8 mouse cellular contexts compared by ENCODE assay signal in genomic region chr16:90809975-90810715, GRCm38 (mm10). TPM values are rescaled to one million over a fixed set of nuclear protein-coding genes. Genes with fewer than 3 reads are reported as not detected.
DNase-seq lines count a peak whose midpoint lies in the region; ATAC-seq lines count a peak whose summit lies in the region.

Gene Urb1, minus strand, starts transcription at chr16:90810413.

- peak; percentile 99 for DNase-seq in CD4-positive, CD25-positive, alpha-beta regulatory T cell, adult 2 months (ENCODE audit: low read depth, low spot score)
- peak; percentile 39 for DNase-seq in fat pad, adult 2 months (ENCODE audit: extremely low read depth, low read depth, low spot score)
- DNase-seq in kidney, postnatal 14 days, result peak; percentile 98
- DNase-seq in liver, embryonic 13.5 days, result peak; percentile 95
- DNase-seq in neural tube, embryonic 10.5 days (ENCODE audit: extremely low spot score, low spot score), result peak; percentile 100

- peaks cover 4% of the 10 kb centered on the region for H3K36me3 ChIP-seq in heart, embryonic 14.5 days (ENCODE audit: control insufficient read depth, insufficient read depth, low read length)
- H3K36me3 ChIP-seq in liver, embryonic 13.5 days, result peaks cover 6% of the 10 kb centered on the region; the same call in 1 of the 2 replicates
- no peaks in the 10 kb centered on the region for H3K36me3 ChIP-seq in stomach, embryonic 16.5 days (ENCODE audit: control insufficient read depth, insufficient read depth, low read length)

- H3K4me3 ChIP-seq in brown adipose tissue, adult 24 weeks (ENCODE audit: insufficient read depth, low read depth, low read length), result peak within 1 kb of the TSS; percentile 86
- peak within 1 kb of the TSS; percentile 91 to 93 for H3K4me3 ChIP-seq in heart, embryonic 14.5 days (ENCODE audit: control insufficient read depth in 1 of 2, insufficient read depth in 1 of 2, low read depth in 1 of 2, low read length in 2 of 2)
- peak within 1 kb of the TSS; percentile 89 for H3K4me3 ChIP-seq in liver, embryonic 13.5 days (replicated peaks)
- H3K4me3 ChIP-seq in stomach, embryonic 16.5 days (replicated peaks; ENCODE audit: low read length), result peak within 1 kb of the TSS; percentile 80

- H3K4me2 ChIP-seq in heart, embryonic 14.5 days (ENCODE audit: low read length), result peak within 1 kb of the TSS; percentile 85
- peak within 1 kb of the TSS; percentile 93 for H3K4me2 ChIP-seq in liver, embryonic 13.5 days
- peak within 1 kb of the TSS; percentile 63 for H3K4me2 ChIP-seq in stomach, embryonic 16.5 days (ENCODE audit: low read depth, low read length)

- ATAC-seq in heart, embryonic 14.5 days (ENCODE audit: insufficient number of reproducible peaks, insufficient read depth, low FRiP score, low read depth), result peak; percentile 90
- peak; percentile 90 for ATAC-seq in liver, embryonic 13.5 days (ENCODE audit: low read depth)
- ATAC-seq in stomach, embryonic 16.5 days (ENCODE audit: insufficient read depth, low FRiP score), result peak; percentile 98

- peak within 1 kb of the TSS; percentile 80 for H3K9ac ChIP-seq in heart, embryonic 14.5 days (ENCODE audit: low read length)
- H3K9ac ChIP-seq in liver, embryonic 13.5 days, result peak within 1 kb of the TSS; percentile 78
- peak within 1 kb of the TSS; percentile 71 for H3K9ac ChIP-seq in stomach, embryonic 16.5 days (ENCODE audit: low read length)

- H3K9me3 ChIP-seq in heart, embryonic 14.5 days (ENCODE audit: control insufficient read depth, low read length), result no peaks in the 10 kb centered on the region
- no peaks in the 10 kb centered on the region for H3K9me3 ChIP-seq in liver, embryonic 13.5 days (replicated peaks)
- H3K9me3 ChIP-seq in stomach, embryonic 16.5 days (replicated peaks; ENCODE audit: control insufficient read depth, low read length), result no peaks in the 10 kb centered on the region

- H3K27ac ChIP-seq in brown adipose tissue, adult 24 weeks (replicated peaks; ENCODE audit: low read depth, low read length), result peak within 1 kb of the TSS; percentile 44
- peak within 1 kb of the TSS; percentile 89 to 91 for H3K27ac ChIP-seq in heart, embryonic 14.5 days (replicated peaks in 1 of 2; ENCODE audit: control insufficient read depth in 1 of 2, insufficient read depth in 1 of 2, low read depth in 2 of 2, low read length in 2 of 2)
- H3K27ac ChIP-seq in liver, embryonic 13.5 days, result peak within 1 kb of the TSS; percentile 92
- peak within 1 kb of the TSS; percentile 74 for H3K27ac ChIP-seq in stomach, embryonic 16.5 days (ENCODE audit: low read length)

- WGBS in heart, embryonic 14.5 days, result under 1% methylated on average over 47 of the region's 47 CpGs
- under 1% methylated on average over 47 of the region's 47 CpGs for WGBS in liver, embryonic 13.5 days (ENCODE audit: insufficient replicate concordance)
- under 1% methylated on average over 47 of the region's 47 CpGs for WGBS in stomach, embryonic 16.5 days

- H3K4me1 ChIP-seq in brown adipose tissue, adult 24 weeks (ENCODE audit: control insufficient read depth, insufficient read depth, insufficient read length, low read length), result peaks cover 4% of the 10 kb centered on the region; the same call in 1 of the 2 replicates
- H3K4me1 ChIP-seq in heart, embryonic 14.5 days (ENCODE audit: control insufficient read depth in 2 of 2, insufficient read depth in 2 of 2, low read length in 2 of 2), result peaks cover 5 to 14% of the 10 kb centered on the region in 2 experiments
- H3K4me1 ChIP-seq in liver, embryonic 13.5 days (replicated peaks), result peaks cover 38% of the 10 kb centered on the region
- peaks cover 11% of the 10 kb centered on the region for H3K4me1 ChIP-seq in stomach, embryonic 16.5 days (ENCODE audit: control insufficient read depth, insufficient read depth, low read length)

- H3K27me3 ChIP-seq in heart, embryonic 14.5 days (ENCODE audit: control insufficient read depth, insufficient read depth, low read length), result no peaks in the 10 kb centered on the region
- 0 out of 2 replicates have a peak, but pooled peaks cover 5% of the 10 kb centered on the region for H3K27me3 ChIP-seq in liver, embryonic 13.5 days
- H3K27me3 ChIP-seq in stomach, embryonic 16.5 days (ENCODE audit: control insufficient read depth, insufficient read depth, low read length), result no peaks in the 10 kb centered on the region

RNA-seq across cellular contexts. Expression of gene Urb1, which starts in this region (rescaled TPM):
- polyA plus RNA-seq in brown adipose tissue, adult 24 weeks (2012; ENCODE audit: insufficient read depth, insufficient read length, missing spikeins), result 6.2 and 7.5 TPM in 2 replicates
- 7.2 and 7.6 TPM in 2 replicates for polyA plus RNA-seq in heart, embryonic 14.5 days (2014; fragmentation: Nextera tagmentation; extraction: Ambion mirVana)
- polyA plus RNA-seq in liver, embryonic 13.5 days (2015; fragmentation: Nextera tagmentation; extraction: Ambion mirVana), result 4.7 and 7.5 TPM in 2 replicates
- 7.8 and 8.1 TPM in 2 replicates for polyA plus RNA-seq in stomach, embryonic 16.5 days (2015; fragmentation: Nextera tagmentation; extraction: Ambion mirVana)

Comparison
In these comparisons a context has a peak if more than half of its experiments do, and no peak if none do; other contexts are left out.
1. Peak in every context shown above with its lines: DNase-seq, ATAC-seq, H3K4me3 ChIP-seq and H3K27ac ChIP-seq.
2. DNase-seq: peak in every context shown above with its lines; median percentile 100 in neural tube, embryonic 10.5 days; 99 in CD4-positive, CD25-positive, alpha-beta regulatory T cell, adult 2 months; 98 in kidney, postnatal 14 days; 95 in liver, embryonic 13.5 days; 39 in fat pad, adult 2 months.